In genomic region chr14:77351803-77352352, GRCm38 (mm10) we compare ENCODE assay signal across 13 mouse cellular contexts.
DNase-seq lines count a peak whose midpoint lies in the region; ATAC-seq lines count a peak whose summit lies in the region.
"Had no signal": no experiment of that assay in that cellular context is flagged by ENCODE, and none has a peak within 500 bp of the region (broad histone marks: within the 10 kb centered on the region; RNA-seq: fewer than 3 reads in every experiment).

No protein-coding gene starts in this region.

- no peaks in the 10 kb centered on the region for H3K27me3 ChIP-seq in hindbrain, embryonic 14.5 days (ENCODE audit: control insufficient read depth, insufficient read depth, low read length)
- no peaks in the 10 kb centered on the region for H3K27me3 ChIP-seq in hindbrain, embryonic 12.5 days
- H3K27me3 ChIP-seq in forebrain, embryonic 11.5 days (ENCODE audit: control insufficient read depth, insufficient read depth, low read length), result no peaks in the 10 kb centered on the region

- no peaks in the 10 kb centered on the region for H3K9me3 ChIP-seq in hindbrain, embryonic 14.5 days (ENCODE audit: control insufficient read depth, low read length)
- H3K9me3 ChIP-seq in hindbrain, embryonic 12.5 days (replicated peaks), result no peaks in the 10 kb centered on the region
- H3K9me3 ChIP-seq in forebrain, embryonic 11.5 days (ENCODE audit: control insufficient read depth, low read length), result no peaks in the 10 kb centered on the region

- DNase-seq in hindbrain, embryonic 14.5 days (ENCODE audit: low spot score), result no peak
- peak; percentile 37 for DNase-seq in right cerebral cortex, adult 18-20 months
- DNase-seq in right cerebral cortex, postnatal 4 days, result no peak
- peak; percentile 23 for DNase-seq in adrenal gland, postnatal 25 days
- DNase-seq in forebrain, embryonic 11.5 days (ENCODE audit: low spot score), result no peak
- no peak for DNase-seq in liver
- DNase-seq in thymus, postnatal 14 days, result no peak
- DNase-seq: cerebellum, adult 8-10 months; kidney, adult 9 months had no signal

- H3K9ac ChIP-seq in hindbrain, embryonic 14.5 days, result no peak overlapping the region
- no peak overlapping the region for H3K9ac ChIP-seq in hindbrain, embryonic 12.5 days
- no peak overlapping the region for H3K9ac ChIP-seq in forebrain, embryonic 11.5 days (ENCODE audit: low read length)

- no peak overlapping the region for H3K27ac ChIP-seq in hindbrain, embryonic 14.5 days
- H3K27ac ChIP-seq in hindbrain, embryonic 12.5 days, result no peak overlapping the region; the same call in 1 of the 2 replicates
- H3K27ac ChIP-seq in forebrain, embryonic 11.5 days (ENCODE audit: low read depth, low read length), result no peak overlapping the region

- no peaks in the 10 kb centered on the region for H3K36me3 ChIP-seq in hindbrain, embryonic 14.5 days (replicated peaks; ENCODE audit: control insufficient read depth, insufficient read depth)
- no peaks in the 10 kb centered on the region for H3K36me3 ChIP-seq in hindbrain, embryonic 12.5 days
- no peaks in the 10 kb centered on the region for H3K36me3 ChIP-seq in forebrain, embryonic 11.5 days (ENCODE audit: control insufficient read depth, insufficient read depth, low read length)

- H3K4me3 ChIP-seq in hindbrain, embryonic 14.5 days (replicated peaks; ENCODE audit: low read length), result no peak overlapping the region
- no peak overlapping the region for H3K4me3 ChIP-seq in hindbrain, embryonic 12.5 days
- no peak overlapping the region for H3K4me3 ChIP-seq in forebrain, embryonic 11.5 days (ENCODE audit: low read depth, low read length)
- H3K4me3 ChIP-seq: erythroblast, embryonic 14.5 days; megakaryocyte, embryonic 14.5 days had no signal

- H3K4me1 ChIP-seq in hindbrain, embryonic 14.5 days (replicated peaks; ENCODE audit: control insufficient read depth, insufficient read depth, low read length), result 0 out of 2 replicates have a peak, but pooled peaks cover 3% of the 10 kb centered on the region
- peaks cover 6% of the 10 kb centered on the region; the same call in 1 of the 2 replicates for H3K4me1 ChIP-seq in hindbrain, embryonic 12.5 days
- no peaks in the 10 kb centered on the region for H3K4me1 ChIP-seq in forebrain, embryonic 11.5 days (replicated peaks; ENCODE audit: control insufficient read depth, insufficient read depth, low read length)

- WGBS in hindbrain, embryonic 14.5 days, result 55% methylated on average over 2 of the region's 2 CpGs
- WGBS in hindbrain, embryonic 12.5 days, result 70% methylated on average over 2 of the region's 2 CpGs
- 91% methylated on average over 2 of the region's 2 CpGs for WGBS in forebrain, embryonic 11.5 days

- ATAC-seq in hindbrain, embryonic 14.5 days (ENCODE audit: low FRiP score), result peak; percentile 57; the same call in 1 of the 2 replicates
- no peak for ATAC-seq in hindbrain, embryonic 12.5 days (ENCODE audit: low FRiP score)
- ATAC-seq in forebrain, embryonic 11.5 days (replicated peaks; ENCODE audit: low FRiP score), result no peak

- H3K4me2 ChIP-seq in hindbrain, embryonic 14.5 days (replicated peaks), result no peak overlapping the region
- H3K4me2 ChIP-seq in hindbrain, embryonic 12.5 days (replicated peaks), result no peak overlapping the region
- H3K4me2 ChIP-seq in forebrain, embryonic 11.5 days (ENCODE audit: low read depth, low read length, severe bottlenecking), result no peak overlapping the region
- H3K4me2 ChIP-seq: liver, embryonic 11.5 days had no signal

Comparison
In these comparisons a context has a peak if more than half of its experiments do, and no peak if none do; other contexts are left out.
1. DNase-seq: peak in right cerebral cortex, adult 18-20 months (single experiment) and adrenal gland, postnatal 25 days (single experiment); none in hindbrain, embryonic 14.5 days (single experiment), right cerebral cortex, postnatal 4 days (single experiment), forebrain, embryonic 11.5 days (single experiment), liver (single experiment) and thymus, postnatal 14 days (single experiment).